Mouse (Mus musculus) E14TG2a.4 (cell line): ENCODE results near the gene Ccdc24.

Source experiments
- CTCF ChIP-seq: conservative IDR thresholded peaks from 2 replicates; pipeline ENCODE4 v1.5.1; 2014; ENCODE audit warnings: low read length
- POU5F1 ChIP-seq: IDR thresholded peaks from 2 replicates; pipeline ENCODE4 v1.6.1; 2014; ENCODE audit warnings: low read length, borderline replicate concordance

GRCm38 (mm10) chr4:117866083-117866482 lies 6.3 kb downstream of the Ccdc24 start:
- TF ChIP-seq CTCF = no peak
- no peak for TF ChIP-seq POU5F1
